In the genomic region with DNA sequence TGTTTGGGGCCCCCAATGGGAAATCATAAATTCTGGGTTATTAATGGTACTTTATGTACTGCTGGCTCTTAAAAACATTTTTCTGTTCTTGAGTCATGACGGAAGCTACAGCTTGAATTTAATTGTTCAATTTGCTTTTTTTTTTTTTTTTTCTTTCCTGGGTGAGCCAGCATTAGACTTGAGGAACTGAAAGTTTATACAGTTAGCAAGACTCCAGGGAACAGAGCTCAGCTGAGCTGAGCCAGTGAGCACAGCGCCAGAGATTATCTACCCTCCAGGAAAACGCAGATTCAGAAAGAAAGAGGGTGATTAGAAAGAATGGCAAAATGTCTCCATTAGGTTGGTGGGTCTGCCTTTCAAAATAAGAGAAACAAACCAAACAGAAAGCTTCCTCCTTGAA, we compare ENCODE assay signal across 13 mouse cellular contexts.
DNase-seq lines count a peak whose midpoint lies in the region; ATAC-seq and TF ChIP-seq lines count a peak whose summit lies in the region.
"Had no signal": no experiment of that assay in that cellular context is flagged by ENCODE, and none has a peak within 500 bp of the region (broad histone marks: within the 10 kb centered on the region; RNA-seq: fewer than 3 reads in every experiment).

No protein-coding gene starts in this region.

- no peaks in the 10 kb centered on the region for H3K36me3 ChIP-seq in liver, postnatal 0 days (replicated peaks; ENCODE audit: insufficient read depth, low read length)
- H3K36me3 ChIP-seq in liver, embryonic 12.5 days = no peaks in the 10 kb centered on the region
- H3K36me3 ChIP-seq in limb, embryonic 15.5 days = no peaks in the 10 kb centered on the region

- intact Hi-C loops in gastrocnemius, adult 2 months (cut with DNase I) = no loop called here

- H3K4me2 ChIP-seq in liver, postnatal 0 days (ENCODE audit: low read depth, low read length) = no peak overlapping the region
- no peak overlapping the region for H3K4me2 ChIP-seq in liver, embryonic 12.5 days
- H3K4me2 ChIP-seq in limb, embryonic 15.5 days = no peak overlapping the region

- H3K27ac ChIP-seq in gastrocnemius, adult 2 months = peak overlapping the region; percentile 43
- H3K27ac ChIP-seq in liver, postnatal 0 days (ENCODE audit: low read depth) = peak overlapping the region; percentile 30; the same call in 1 of the 2 replicates
- H3K27ac ChIP-seq in liver, embryonic 12.5 days = no peak overlapping the region
- H3K27ac ChIP-seq in limb, embryonic 15.5 days = peak overlapping the region; percentile 44

- no peak for DNase-seq in gastrocnemius, adult 2 months
- no peak for DNase-seq in gastrocnemius, adult 8-10 months (ENCODE audit: low spot score in 2 of 2)
- DNase-seq in liver, postnatal 0 days = no peak
- DNase-seq in NIH3T3 (ENCODE audit: low read depth) = peak; percentile 39
- DNase-seq in urinary bladder, postnatal 10 days (ENCODE audit: low spot score) = no peak
- DNase-seq: kidney, adult 11 months; layer of hippocampus, postnatal 36 days; liver; spleen, adult 18-20 months; thymus, postnatal 4 days had no signal

- no peaks in the 10 kb centered on the region for H3K27me3 ChIP-seq in liver, postnatal 0 days (ENCODE audit: insufficient read depth, low read length)
- no peaks in the 10 kb centered on the region for H3K27me3 ChIP-seq in liver, embryonic 12.5 days (replicated peaks)
- H3K27me3 ChIP-seq in limb, embryonic 15.5 days = no peaks in the 10 kb centered on the region

- H3K4me3 ChIP-seq in gastrocnemius, adult 2 months = no peak overlapping the region
- no peak overlapping the region for H3K4me3 ChIP-seq in liver, postnatal 0 days (ENCODE audit: low read depth, low read length)
- H3K4me3 ChIP-seq in liver, embryonic 12.5 days = no peak overlapping the region
- H3K4me3 ChIP-seq in limb, embryonic 15.5 days = no peak overlapping the region

- no peaks in the 10 kb centered on the region for H3K9me3 ChIP-seq in liver, postnatal 0 days (ENCODE audit: low read length)
- H3K9me3 ChIP-seq in liver, embryonic 12.5 days (replicated peaks) = no peaks in the 10 kb centered on the region
- no peaks in the 10 kb centered on the region for H3K9me3 ChIP-seq in limb, embryonic 15.5 days

- H3K4me1 ChIP-seq in liver, postnatal 0 days (ENCODE audit: insufficient read depth) = peaks cover 20% of the 10 kb centered on the region
- peaks cover 50% of the 10 kb centered on the region for H3K4me1 ChIP-seq in liver, embryonic 12.5 days
- H3K4me1 ChIP-seq in limb, embryonic 15.5 days = peaks cover 20% of the 10 kb centered on the region

- no peak overlapping the region for H3K9ac ChIP-seq in liver, postnatal 0 days (replicated peaks)
- no peak overlapping the region for H3K9ac ChIP-seq in liver, embryonic 12.5 days
- no peak overlapping the region for H3K9ac ChIP-seq in limb, embryonic 15.5 days

- no peak for TF ChIP-seq CTCF in gastrocnemius, adult 2 months (IDR thresholded peaks at IDR 0.05)
- TF ChIP-seq CTCF in liver, postnatal 0 days (IDR thresholded peaks at IDR 0.05; ENCODE audit: low read depth) = no peak

- 40% methylated on average over 3 of the region's 3 CpGs for WGBS in liver, postnatal 0 days (ENCODE audit: insufficient replicate concordance)
- WGBS in liver, embryonic 12.5 days (ENCODE audit: insufficient replicate concordance) = 44% methylated on average over 3 of the region's 3 CpGs
- WGBS in limb, embryonic 15.5 days = 19% methylated on average over 3 of the region's 3 CpGs

- no peak for TF ChIP-seq EP300 in liver, postnatal 0 days (IDR thresholded peaks at IDR 0.05; ENCODE audit: low read depth)

- no peak for ATAC-seq in liver, postnatal 0 days
- no peak for ATAC-seq in liver, embryonic 12.5 days
- ATAC-seq in limb, embryonic 15.5 days (ENCODE audit: insufficient number of reproducible peaks, low FRiP score, low TSS enrichment, low read depth) = no peak
- ATAC-seq in megakaryocyte-erythroid progenitor cell, adult 5-6 weeks (replicated peaks; ENCODE audit: low FRiP score, low TSS enrichment, poor library complexity, severe bottlenecking) = no peak
